Mouse (Mus musculus) intestine, embryonic 15.5 days (tissue): Measurements from ENCODE around the gene 1700016C15Rik. TPM values are rescaled to one million over a fixed set of nuclear protein-coding genes. Genes with fewer than 3 reads are reported as not detected.

ENCODE experiments used
- ATAC-seq: fragments of 200-750 bp; cut with Nextera tagmentation; 2 replicates; pipeline ENCODE4 v1.8.0; 2017; ENCODE audit warnings: moderate TSS enrichment, moderate library complexity
- H3K27ac ChIP-seq: fragments of 300-500 bp; sonication (generic); 2 replicates; pipeline ENCODE4 v1.5.1; 2015; ENCODE audit warnings: mild to moderate bottlenecking, inconsistent platforms
- H3K27me3 ChIP-seq: fragments of 300-500 bp; sonication (generic); replicated peaks from 2 replicates; pipeline ENCODE4 v1.6.1; 2015; ENCODE audit warnings: inconsistent platforms
- H3K36me3 ChIP-seq: fragments of 300-500 bp; sonication (generic); 2 replicates; pipeline ENCODE4 v1.6.1; 2015; ENCODE audit warnings: inconsistent platforms
- H3K4me1 ChIP-seq: fragments of 300-500 bp; sonication (generic); replicated peaks from 2 replicates; pipeline ENCODE4 v1.6.1; 2015; ENCODE audit warnings: inconsistent platforms
- H3K4me2 ChIP-seq: fragments of 300-500 bp; sonication (generic); replicated peaks from 2 replicates; pipeline ENCODE4 v1.6.1; 2015; ENCODE audit warnings: mild to moderate bottlenecking, inconsistent platforms
- H3K4me3 ChIP-seq: fragments of 300-500 bp; sonication (generic); replicated peaks from 2 replicates; pipeline ENCODE4 v1.5.1; 2015; ENCODE audit warnings: inconsistent platforms
- H3K9ac ChIP-seq: fragments of 300-500 bp; sonication (generic); 2 replicates; pipeline ENCODE4 v1.6.1; 2015; ENCODE audit warnings: inconsistent platforms
- H3K9me3 ChIP-seq: fragments of 300-500 bp; sonication (generic); 2 replicates; pipeline ENCODE4 v1.6.1; 2016; ENCODE audit warnings: inconsistent platforms
- WGBS: fragments of 180-500 bp; shearing (Covaris S2); methylation state at CpG from one replicate; pipeline ENCODE4 v1.1.7; 2015; 5-methylcytosine and 5-hydroxymethylcytosine counted together
- polyA plus RNA-seq: library from polyadenylated mRNA; unstranded; fragments of >200 nt; fragmentation: Nextera tagmentation; extraction: Ambion mirVana; gene quantifications from 2 replicates; pipeline ENCODE4 v1.2.1, GENCODE M21; 2015

The 1700016C15Rik gene
- polyA plus RNA-seq: 0.19 TPM in 1 of 2 replicates, not detected in the other

DNA sequence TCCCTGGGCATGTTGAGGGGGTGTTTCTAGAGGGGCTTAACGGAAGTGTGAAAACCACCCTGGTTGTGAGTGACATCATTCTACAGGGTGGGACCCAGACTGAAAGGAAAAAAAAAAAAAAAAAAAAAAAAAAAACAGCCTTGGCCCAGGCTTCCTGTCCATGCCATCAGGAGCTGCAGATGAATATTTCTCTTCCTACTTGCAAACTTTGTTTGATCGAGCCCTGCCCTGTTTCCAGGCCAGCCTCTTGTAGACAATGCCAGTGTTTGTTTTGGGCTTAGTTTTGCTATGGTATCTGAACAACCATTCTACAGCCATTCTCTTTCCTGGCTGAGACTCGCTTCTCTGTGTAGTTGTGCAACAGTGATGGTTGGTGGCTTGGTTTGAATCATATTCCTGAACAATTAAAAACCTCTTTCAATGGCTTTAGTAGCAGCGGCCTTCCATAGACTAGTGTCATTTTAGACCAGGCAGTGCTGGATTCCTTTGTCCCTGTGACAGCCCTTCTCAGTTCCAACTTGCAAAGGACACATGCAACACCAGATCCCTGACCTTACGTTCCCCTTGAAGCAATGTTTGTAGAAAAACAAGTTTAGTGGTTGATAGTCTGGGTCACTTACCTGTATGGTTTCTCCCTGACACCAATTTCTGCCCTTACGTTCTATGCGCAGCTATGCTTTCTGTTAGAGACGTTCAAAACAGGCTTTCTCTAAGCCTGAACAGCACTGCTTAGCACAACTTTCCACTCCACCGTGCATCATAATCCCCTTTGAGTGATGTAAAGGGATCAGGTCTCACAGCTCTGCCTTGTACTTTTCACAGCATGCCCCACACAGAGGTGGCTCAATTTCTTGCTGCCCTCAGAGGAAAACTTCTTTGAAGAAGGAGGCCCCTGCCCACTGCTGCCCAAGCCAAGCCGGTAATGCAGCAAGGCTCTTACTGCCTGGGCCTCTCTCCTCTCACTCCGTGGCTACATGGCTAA is at the start of gene 1700016C15Rik:
1700016C15Rik (plus strand) TSS at position 772 of the 982 bp plus-strand sequence.
- Histone ChIP-seq H3K9ac (no peak within 1 kb of the TSS), H3K9me3 (0 out of 2 replicates have a peak, but pooled peaks cover 4% of the 10 kb centered on the region), H3K36me3 (no peaks in the 10 kb centered on the region), H3K4me2 (no peak within 1 kb of the TSS), H3K4me1 (no peaks in the 10 kb centered on the region), H3K27me3 (no peaks in the 10 kb centered on the region), H3K4me3 (no peak within 1 kb of the TSS), H3K27ac (no peak within 1 kb of the TSS)
- 0 out of 2 replicates have a peak, but pooled peaks have one; percentile 18 for ATAC-seq
- 69% methylated on average over 11 of the region's 11 CpGs for WGBS

DNA sequence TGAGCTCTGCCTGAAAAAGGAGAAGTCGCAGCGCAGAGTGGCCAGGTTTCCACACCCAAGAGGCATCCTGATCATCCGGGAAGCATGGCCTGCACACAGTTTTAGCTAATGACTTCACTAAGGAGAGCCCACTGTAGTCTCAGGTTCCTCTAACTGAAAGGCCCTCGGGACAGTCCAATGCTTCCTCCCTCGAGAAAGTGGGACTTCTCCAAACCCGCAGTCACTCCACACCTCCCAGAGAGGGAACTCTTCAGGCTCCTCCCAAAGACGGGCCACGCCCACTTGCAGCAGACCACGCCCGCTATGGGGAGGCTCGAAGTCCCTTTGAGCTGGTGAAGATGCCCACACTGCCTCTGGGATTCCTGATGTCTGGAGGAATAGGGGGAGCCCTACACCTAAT is 48.4 kb upstream of the 1700016C15Rik start:
- H3K4me3 ChIP-seq: no peak overlapping the region
- H3K4me1 ChIP-seq: no peaks in the 10 kb centered on the region
- no peaks in the 10 kb centered on the region for H3K36me3 ChIP-seq
- no peak overlapping the region for H3K9ac ChIP-seq
- ATAC-seq: 0 out of 2 replicates have a peak, but pooled peaks have one; percentile 17
- WGBS: 76% methylated on average over 11 of the region's 11 CpGs
- H3K9me3 ChIP-seq: no peaks in the 10 kb centered on the region
- H3K27ac ChIP-seq: no peak overlapping the region
- H3K4me2 ChIP-seq: no peak overlapping the region
- no peaks in the 10 kb centered on the region for H3K27me3 ChIP-seq

DNA sequence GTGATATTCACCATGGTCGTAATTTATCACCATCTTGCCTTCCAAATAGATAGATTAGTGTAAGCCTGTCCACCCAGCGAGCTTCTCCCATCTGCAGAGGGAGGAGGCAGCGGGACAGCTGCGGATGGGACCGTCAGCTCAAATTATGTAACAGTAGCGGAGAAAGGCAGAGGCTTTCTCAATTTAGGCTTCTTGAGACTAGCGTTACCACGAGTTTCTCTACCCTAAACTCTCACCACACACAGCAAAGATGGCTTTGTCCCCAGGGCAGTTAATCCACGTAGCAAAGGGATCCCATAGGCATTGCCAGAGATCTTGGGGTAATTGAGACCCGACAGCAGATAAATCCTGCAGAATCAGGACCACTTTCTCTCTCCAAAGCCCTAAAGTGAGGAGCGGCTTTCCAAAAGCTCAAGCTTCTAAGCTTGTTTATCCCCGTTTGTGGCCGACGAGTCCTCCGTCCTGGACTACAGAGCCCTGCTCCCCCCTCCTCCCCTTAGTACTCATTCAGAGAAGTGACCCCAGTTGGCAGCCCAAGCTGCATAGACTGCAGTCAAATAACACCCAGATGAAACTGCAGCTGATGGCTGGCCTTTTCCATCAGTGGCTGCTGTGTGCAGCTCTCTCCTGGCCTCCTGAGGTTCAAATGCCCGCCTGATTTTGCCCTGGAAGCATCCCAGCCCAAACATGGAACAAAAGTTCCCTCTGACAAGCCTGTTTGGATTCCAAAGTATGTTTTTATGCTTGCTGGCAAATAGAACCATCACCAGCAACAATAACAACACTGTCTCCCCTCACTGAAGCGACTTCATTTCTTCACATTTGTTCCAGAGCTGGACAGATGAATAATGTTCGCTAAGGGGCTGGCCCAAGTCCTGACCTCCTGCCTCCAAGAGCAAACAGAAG is 45.4 kb upstream of the 1700016C15Rik start:
- no peaks in the 10 kb centered on the region for H3K4me1 ChIP-seq
- H3K4me3 ChIP-seq: no peak overlapping the region
- no peak for ATAC-seq
- no peaks in the 10 kb centered on the region for H3K9me3 ChIP-seq
- no peak overlapping the region for H3K4me2 ChIP-seq
- H3K36me3 ChIP-seq: no peaks in the 10 kb centered on the region
- no peak overlapping the region for H3K9ac ChIP-seq
- 61% methylated on average over 18 of the region's 18 CpGs for WGBS
- no peak overlapping the region for H3K27ac ChIP-seq
- H3K27me3 ChIP-seq: no peaks in the 10 kb centered on the region

DNA sequence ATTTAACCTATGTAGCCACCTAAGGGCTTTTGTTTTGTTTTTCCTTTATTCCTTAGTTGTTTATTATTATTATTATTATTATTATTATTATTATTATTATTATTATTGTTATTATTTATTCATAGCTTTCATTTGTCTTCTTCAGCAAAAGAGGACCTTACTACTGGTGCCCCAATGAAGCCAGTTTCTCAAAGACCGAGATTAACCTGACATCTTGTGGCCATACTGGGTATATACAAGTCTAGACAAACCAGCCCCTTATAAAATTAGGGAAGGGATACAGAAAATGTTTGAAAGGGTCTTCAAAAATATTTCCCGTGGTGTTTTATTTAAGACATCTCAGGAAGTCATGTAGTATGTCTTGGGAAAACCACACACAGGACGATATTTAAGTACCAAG is 44.7 kb upstream of the 1700016C15Rik start:
- Histone ChIP-seq H3K36me3 (no peaks in the 10 kb centered on the region), H3K4me3 (no peak overlapping the region), H3K9me3 (no peaks in the 10 kb centered on the region), H3K4me2 (no peak overlapping the region), H3K27me3 (no peaks in the 10 kb centered on the region), H3K27ac (no peak overlapping the region), H3K4me1 (no peaks in the 10 kb centered on the region), H3K9ac (no peak overlapping the region)
- 0 out of 2 replicates have a peak, but pooled peaks have one; percentile 58 for ATAC-seq
- 11% methylated on average over 3 of the region's 3 CpGs for WGBS

DNA sequence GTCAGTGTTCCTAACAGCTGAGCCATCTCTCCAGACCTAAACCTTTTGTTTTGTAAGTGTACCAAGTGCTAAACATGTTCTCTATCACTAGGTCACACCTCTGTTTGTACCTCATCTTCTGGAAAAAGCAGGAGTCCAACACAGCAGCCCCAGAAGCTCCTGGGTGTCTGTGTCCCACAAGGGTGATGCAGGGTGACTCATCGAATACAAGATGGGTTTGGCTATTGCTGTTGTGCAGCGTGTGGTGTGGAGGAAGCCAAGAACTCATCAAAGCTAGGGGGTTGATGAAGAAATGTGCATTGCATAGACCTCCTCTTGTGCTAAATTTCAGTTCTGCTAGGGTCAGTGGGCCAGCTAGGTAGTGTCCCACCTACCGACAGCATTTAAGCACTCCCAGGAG is 43.5 kb upstream of the 1700016C15Rik start:
- H3K27me3 ChIP-seq: no peaks in the 10 kb centered on the region
- no peak overlapping the region for H3K9ac ChIP-seq
- H3K27ac ChIP-seq: no peak overlapping the region
- no peak for ATAC-seq
- 73% methylated on average over 3 of the region's 3 CpGs for WGBS
- H3K36me3 ChIP-seq: no peaks in the 10 kb centered on the region
- no peak overlapping the region for H3K4me2 ChIP-seq
- H3K4me3 ChIP-seq: no peak overlapping the region
- H3K9me3 ChIP-seq: no peaks in the 10 kb centered on the region
- H3K4me1 ChIP-seq: no peaks in the 10 kb centered on the region

DNA sequence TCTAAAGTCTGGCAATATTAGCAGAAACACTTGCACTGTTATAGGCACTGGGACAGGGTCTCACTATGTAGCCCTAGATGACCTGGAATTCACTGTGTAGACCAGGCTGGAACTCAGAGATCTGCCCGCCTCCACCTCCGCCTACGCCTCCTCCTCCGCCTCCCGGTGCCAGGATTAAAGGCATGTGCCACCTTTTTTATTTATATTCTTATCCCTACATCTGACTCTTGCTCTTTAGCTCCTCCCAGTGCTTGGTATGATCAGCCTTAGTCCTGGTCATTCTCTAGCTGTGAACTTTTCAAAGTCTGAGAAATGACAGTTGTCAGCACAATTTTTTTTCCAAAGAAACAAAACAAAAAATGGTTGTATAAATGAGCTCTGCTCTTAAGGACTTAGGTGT is 42.6 kb upstream of the 1700016C15Rik start:
- no peak overlapping the region for H3K4me2 ChIP-seq
- H3K4me1 ChIP-seq: no peaks in the 10 kb centered on the region
- no peaks in the 10 kb centered on the region for H3K27me3 ChIP-seq
- WGBS: 83% methylated on average over 5 of the region's 5 CpGs
- H3K9ac ChIP-seq: no peak overlapping the region
- H3K36me3 ChIP-seq: no peaks in the 10 kb centered on the region
- ATAC-seq: no peak
- no peak overlapping the region for H3K4me3 ChIP-seq
- H3K27ac ChIP-seq: no peak overlapping the region
- no peaks in the 10 kb centered on the region for H3K9me3 ChIP-seq

DNA sequence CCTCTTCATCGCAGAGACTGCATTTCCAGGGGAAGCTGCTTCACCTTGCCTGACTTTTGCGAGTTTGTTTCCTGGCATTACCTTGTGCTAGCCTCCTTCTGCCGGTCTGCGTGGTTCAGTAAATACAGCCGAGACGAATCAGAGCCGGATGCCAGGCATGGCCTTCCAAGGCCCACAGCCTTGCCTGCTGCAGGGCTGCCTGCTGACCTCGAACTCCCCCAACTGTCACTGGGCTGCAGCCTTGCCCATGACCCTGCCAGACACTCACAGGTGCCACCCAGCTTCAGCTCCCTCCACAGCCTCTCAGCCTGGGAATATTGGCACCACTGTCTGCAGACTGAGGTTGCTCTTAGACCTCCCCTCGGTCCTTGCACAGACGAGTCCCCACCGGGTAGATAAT is 37.1 kb upstream of the 1700016C15Rik start:
- 69% methylated on average over 11 of the region's 11 CpGs for WGBS
- ATAC-seq: no peak

DNA sequence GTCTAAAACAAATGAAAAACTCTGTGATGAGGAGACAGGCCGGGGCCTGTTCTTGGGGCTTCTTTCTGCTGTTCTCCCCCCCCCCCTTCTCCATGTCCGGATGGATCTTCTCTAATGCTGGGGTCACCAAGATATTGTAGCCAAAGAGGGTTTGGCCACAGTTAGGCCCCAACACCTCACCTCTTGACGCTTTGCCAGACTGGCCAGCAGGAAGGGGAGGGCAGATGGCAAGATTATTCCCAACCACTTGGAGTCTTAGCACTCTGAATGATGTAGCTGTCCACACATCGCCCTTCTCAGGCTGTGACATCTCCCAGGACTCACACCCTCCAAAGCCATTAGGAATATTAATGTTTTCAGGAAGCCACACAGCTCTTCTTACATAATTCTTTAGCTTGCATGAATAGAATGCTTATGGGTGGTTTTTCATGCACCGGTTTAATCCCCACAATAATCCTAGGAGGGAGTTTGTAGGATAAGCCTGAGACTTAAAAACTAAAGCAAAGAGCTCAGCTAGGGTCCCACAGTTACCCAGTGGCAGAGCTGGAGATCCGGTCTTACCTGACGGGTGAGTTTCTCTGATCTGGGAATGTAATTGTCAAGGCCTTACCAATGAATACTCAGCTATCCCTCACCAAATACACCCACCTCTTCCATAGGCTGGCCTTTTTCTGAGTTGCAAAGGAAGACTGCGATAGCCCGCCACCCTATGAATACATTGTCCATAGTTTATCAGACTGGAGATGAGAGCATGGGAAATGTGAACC is 35.9 kb upstream of the 1700016C15Rik start:
- ATAC-seq: no peak
- no peaks in the 10 kb centered on the region for H3K36me3 ChIP-seq
- no peak overlapping the region for H3K4me2 ChIP-seq
- H3K9me3 ChIP-seq: no peaks in the 10 kb centered on the region
- no peak overlapping the region for H3K4me3 ChIP-seq
- 66% methylated on average over 9 of the region's 9 CpGs for WGBS
- no peak overlapping the region for H3K9ac ChIP-seq
- no peaks in the 10 kb centered on the region for H3K4me1 ChIP-seq
- H3K27ac ChIP-seq: no peak overlapping the region
- H3K27me3 ChIP-seq: no peaks in the 10 kb centered on the region

More for the DNA sequence above, 37.1 kb upstream of the 1700016C15Rik start:
- H3K27ac ChIP-seq: no peak overlapping the region
- H3K36me3 ChIP-seq: no peaks in the 10 kb centered on the region
- H3K4me3 ChIP-seq: no peak overlapping the region
- no peaks in the 10 kb centered on the region for H3K4me1 ChIP-seq
- no peak overlapping the region for H3K4me2 ChIP-seq
- H3K9ac ChIP-seq: no peak overlapping the region
- no peaks in the 10 kb centered on the region for H3K9me3 ChIP-seq
- no peaks in the 10 kb centered on the region for H3K27me3 ChIP-seq

DNA sequence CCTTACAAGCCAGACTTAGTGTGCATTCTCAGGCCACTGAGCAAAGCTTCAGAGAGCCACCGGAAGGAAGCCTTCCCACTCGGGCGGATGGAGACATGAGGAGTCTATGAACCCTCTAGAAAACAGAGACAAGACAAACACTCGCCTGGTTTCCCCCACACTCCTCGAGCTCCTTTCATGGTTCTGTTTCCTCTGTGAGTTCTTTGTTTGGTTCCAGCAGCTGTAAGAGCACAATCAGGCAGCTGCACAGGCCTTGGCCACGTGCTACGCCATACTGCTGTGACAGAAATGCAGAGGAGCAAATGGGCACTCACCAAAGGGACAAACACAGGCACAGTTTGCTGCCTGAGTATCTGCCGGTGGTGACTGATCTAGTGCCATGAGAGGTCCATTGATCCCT is 29.1 kb upstream of the 1700016C15Rik start:
- no peak overlapping the region for H3K4me3 ChIP-seq
- H3K4me2 ChIP-seq: no peak overlapping the region
- H3K9ac ChIP-seq: no peak overlapping the region
- no peak overlapping the region for H3K27ac ChIP-seq
- ATAC-seq: no peak
- H3K36me3 ChIP-seq: no peaks in the 10 kb centered on the region
- no peaks in the 10 kb centered on the region; the same call in 1 of the 2 replicates for H3K27me3 ChIP-seq
- 61% methylated on average over 8 of the region's 8 CpGs for WGBS
- H3K9me3 ChIP-seq: no peaks in the 10 kb centered on the region
- no peaks in the 10 kb centered on the region for H3K4me1 ChIP-seq

DNA sequence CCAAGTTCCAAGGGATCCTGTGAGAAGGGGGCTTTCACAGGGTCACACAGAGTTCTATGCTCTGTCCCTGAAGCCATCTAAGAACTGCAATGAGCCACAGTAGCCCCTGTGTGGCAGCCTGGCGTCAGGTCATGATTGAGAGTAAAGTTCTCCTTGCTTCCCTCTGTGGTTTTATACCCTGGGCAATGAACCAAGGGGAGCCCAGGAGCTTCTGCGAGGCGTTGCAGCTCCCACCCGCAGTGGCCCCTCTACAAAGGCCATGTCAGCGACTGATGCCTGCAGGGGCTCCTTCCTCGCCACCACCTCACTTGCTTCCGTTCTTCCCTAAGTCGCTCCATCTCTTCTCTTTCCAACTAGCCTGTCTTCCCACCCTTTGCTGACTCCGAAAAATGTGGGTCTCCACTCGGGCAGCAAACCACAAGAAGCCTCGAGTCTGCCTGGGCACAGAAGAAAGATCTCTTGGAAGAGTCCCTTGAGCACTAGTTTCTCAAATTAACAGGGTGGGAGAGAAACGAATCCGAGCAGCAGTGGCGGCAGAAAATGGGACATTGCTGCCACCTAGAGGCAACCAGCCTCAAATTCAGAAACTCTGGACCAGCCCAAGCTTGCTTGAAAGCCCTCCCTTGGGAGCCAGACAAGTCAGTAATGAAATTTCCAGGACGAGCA is 27.0 kb upstream of the 1700016C15Rik start:
- H3K36me3 ChIP-seq: no peaks in the 10 kb centered on the region
- peak overlapping the region; percentile 21 for H3K9ac ChIP-seq
- H3K4me3 ChIP-seq: peak overlapping the region; percentile 45
- no peaks in the 10 kb centered on the region; the same call in 1 of the 2 replicates for H3K27me3 ChIP-seq
- WGBS: 2% methylated on average over 15 of the region's 15 CpGs
- no peaks in the 10 kb centered on the region for H3K9me3 ChIP-seq
- no peaks in the 10 kb centered on the region for H3K4me1 ChIP-seq
- H3K4me2 ChIP-seq: peak overlapping the region; percentile 74
- H3K27ac ChIP-seq: no peak overlapping the region
- ATAC-seq: peak; percentile 91

DNA sequence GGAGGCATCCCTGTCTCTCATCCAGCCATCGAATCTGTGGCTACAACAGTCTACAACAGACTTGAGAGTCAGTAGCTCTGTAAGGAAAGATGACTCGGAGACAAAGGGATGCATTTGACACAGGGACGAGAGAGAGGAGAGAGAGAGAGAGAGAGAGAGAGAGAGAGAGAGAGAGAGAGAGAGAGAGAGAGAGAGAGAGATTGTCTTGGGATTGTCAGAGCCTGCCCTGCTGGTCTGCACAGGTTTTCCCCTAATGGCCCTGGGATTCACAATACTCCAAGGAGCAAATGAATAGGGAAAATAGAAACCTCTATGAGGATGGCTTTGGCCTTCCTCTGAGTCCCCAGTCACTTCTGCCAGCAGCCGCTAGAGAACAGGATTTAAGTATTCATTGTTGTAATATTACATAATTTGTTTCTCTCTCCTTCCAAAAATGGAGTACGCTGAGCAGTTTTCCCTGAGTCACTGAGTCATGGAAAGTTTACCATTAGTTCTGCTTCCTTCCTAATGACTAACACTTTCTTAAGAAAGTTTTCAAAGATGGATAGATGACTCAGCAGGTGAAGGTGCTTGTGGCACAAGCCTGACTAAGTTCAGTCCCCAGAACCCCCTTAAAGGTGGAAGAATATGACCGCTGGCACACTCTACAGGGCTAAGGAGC is 26.3 kb upstream of the 1700016C15Rik start:
- Histone ChIP-seq H3K36me3 (no peaks in the 10 kb centered on the region), H3K9ac (no peak overlapping the region), H3K4me3 (no peak overlapping the region), H3K4me2 (peak overlapping the region; percentile 74), H3K27ac (no peak overlapping the region), H3K9me3 (no peaks in the 10 kb centered on the region), H3K4me1 (no peaks in the 10 kb centered on the region), H3K27me3 (no peaks in the 10 kb centered on the region; the same call in 1 of the 2 replicates)
- 51% methylated on average over 6 of the region's 6 CpGs for WGBS
- no peak for ATAC-seq
